Mouse (Mus musculus) right cerebral cortex, postnatal 4 days (tissue): ENCODE data around the gene Wwox.

Source experiments
- DNase-seq: peaks from one replicate; pipeline ENCODE4 v3.0.0-alpha.2; 2022

Gene Wwox

DNA sequence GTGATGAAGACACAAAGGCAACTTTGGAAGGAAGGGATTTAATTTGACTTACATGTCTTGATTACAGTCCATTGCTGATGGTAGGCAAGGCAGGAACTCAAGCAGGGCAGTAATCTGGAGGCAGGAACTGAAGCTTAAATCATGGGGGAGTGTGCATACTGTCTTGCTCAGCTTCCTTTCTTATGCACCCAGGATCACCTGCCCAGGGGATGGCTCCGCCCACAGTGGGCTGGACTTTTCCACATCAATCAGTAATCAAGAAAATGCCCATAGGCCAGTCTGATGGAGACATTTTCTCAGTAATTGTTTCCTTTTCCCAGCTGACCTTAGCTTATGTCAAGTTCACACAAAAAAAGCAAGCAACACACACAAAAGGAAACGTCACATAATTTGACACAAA, 237.5 kb downstream of the Wwox start:
- no peak for DNase-seq

DNA sequence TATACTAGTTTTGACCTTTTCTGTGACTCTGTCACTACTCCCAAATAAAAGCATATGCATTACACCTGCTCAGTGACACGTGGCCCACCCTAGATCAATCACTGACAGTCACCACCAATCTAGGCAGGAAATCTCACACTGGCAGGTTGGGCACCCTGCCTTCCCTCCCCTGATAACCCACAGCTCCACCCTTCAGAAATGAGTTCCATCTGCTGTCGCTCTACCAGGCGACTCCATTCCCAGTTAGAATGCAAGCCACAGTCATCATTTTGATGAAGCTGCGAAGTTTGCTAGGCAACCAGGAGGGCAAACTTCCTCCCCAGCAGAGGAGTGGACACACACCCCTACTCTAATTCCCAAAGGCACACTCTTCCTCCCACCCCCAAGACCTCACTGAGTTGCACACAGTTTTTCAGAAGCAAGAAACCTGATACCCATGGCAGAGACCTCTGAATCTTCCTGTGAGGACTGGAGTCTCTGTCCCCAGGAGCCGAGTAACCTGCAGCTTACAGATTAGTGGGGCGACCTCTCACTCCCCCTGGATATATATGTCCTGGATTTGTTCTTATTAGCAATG, 238.2 kb downstream of the Wwox start:
- no peak for DNase-seq

DNA sequence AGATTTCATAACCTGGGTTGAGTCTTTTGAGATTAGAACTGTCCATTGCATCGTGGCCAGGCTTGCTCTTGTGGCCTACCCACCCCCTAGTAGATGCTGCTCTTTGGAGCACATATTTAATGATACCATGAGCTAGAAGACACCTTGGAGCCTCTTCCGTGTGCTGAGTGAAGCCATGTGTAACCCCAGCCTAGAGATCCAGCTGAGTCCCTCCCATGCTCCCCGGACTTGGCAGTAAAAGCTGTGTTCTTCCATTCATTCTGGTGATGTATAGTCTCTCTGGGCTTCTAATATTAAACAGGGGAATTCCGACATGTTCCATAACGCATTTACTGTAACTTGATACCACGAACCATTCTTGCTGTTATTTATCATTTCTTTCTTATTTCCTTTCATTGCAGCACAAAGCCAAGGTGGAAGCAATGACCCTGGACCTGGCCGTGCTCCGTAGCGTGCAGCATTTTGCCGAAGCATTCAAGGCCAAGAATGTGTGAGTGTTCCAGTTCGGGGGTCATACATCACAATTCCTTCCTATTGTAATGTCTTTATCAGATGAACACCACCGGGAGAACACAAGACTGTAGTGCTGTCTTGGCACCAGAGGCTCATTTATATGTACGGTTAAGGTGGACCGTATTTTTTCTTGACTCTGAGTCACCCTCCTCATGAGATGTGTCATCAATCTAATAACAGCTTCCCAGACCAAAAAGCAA, 240.1 kb downstream of the Wwox start:
- no peak for DNase-seq

DNA sequence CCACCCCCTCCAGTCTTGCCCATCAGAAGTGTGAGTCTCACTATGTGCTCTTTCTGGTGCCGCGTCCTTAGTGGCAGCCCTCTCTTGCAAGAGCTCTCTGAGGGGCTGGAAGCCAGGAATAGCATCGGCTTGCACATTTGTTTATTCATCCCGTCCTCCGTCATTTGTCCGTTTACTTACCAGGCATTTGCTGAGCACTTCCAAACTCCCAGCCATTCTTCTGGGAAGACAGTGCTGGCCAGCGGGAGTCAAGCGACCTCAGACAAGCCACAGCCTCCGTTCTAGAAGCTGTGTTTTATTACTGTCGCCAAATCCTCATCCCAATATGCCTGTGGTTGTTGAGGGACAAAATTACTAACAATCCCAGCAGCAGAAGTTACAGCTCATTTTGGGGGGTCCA, 241.7 kb downstream of the Wwox start:
- DNase-seq: no peak

DNA sequence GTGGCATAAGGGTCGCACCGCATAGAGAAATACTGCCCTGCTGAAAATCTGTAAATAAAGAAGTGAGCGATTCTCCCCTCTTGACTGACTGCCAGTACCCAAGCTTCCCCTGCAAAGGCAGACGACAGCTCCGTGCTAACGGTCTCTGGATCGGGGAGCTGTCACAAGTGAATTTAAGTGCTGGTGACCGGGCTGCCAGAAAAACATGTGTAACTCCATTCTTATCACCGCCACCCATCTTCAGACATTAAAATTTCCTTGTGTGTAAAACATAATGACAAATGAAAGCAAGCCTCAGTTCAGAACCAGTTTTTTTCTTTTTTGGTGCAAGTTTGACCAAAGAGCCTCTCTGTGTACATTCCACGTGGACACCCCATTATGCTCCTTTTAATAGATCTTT, 242.7 kb downstream of the Wwox start:
- no peak for DNase-seq

DNA sequence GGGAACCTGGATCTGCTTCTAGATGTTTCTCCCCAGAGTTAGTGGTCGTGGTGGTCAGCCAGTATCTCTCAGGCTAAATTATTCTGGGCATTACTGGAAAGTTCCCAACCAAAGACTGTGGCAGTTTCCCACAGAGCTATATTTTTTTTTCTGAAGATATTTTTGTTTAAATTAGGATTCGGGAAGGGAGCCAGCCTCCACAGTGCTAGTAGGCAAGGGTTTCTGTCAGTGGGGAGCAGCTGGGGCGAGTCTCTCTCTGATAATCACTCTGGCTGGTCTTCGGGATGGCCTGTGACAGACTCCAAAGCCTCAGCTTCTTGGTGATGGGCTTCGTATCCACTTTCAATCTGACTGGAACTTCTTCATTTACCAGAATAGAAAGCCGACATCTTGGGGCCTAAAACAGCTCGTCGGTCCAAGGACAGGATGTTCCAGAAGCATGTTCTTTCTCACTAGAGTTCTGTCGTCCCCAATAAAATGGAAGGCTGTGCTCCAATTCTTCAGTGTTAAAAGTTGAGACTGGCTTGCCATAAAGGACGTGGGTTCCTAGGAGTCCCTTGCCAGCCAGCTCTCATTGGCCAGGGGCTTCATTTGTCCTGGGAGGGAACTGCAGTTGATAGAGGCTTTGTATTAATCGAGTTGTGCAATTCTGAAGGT, 244.7 kb downstream of the Wwox start:
- no peak for DNase-seq

DNA sequence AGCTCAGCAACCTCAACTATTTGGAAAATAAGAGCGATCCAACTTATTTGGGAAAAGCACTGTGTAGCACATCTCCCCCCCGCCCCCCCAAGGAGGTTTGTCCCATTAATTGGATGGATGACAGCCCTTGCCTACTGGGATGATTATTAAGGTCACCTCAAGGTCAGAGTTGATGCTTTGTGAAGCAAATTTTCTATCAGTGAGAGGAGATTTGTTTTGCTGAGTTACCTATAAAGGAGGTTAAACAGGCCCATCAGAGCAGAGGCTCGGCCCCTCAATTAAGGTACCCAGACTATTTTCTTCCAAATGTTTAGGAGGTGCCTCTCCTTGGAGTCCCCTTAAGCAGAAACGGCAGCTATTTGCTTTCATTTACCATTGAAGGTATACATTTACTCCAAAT, 247.0 kb downstream of the Wwox start:
- no peak for DNase-seq

DNA sequence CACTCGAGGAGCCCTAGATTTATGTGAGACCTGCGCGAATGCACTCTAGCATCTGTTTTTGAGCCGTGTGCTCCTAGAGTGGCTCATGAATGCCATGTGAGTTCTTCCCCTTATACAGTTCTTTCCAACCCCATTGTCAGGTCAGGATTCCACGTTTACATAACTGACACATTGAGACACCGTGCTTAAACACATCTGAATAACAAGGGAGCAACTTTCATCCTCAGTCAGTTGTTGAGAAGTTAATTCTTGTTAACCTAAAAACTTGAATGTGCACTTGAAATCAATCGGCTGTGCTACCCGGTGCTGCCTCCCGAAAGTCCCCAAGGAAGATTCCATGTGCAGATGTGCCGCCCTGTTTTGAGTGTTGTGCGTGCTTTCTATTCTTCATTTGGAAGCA, 249.3 kb downstream of the Wwox start:
- DNase-seq: no peak

DNA sequence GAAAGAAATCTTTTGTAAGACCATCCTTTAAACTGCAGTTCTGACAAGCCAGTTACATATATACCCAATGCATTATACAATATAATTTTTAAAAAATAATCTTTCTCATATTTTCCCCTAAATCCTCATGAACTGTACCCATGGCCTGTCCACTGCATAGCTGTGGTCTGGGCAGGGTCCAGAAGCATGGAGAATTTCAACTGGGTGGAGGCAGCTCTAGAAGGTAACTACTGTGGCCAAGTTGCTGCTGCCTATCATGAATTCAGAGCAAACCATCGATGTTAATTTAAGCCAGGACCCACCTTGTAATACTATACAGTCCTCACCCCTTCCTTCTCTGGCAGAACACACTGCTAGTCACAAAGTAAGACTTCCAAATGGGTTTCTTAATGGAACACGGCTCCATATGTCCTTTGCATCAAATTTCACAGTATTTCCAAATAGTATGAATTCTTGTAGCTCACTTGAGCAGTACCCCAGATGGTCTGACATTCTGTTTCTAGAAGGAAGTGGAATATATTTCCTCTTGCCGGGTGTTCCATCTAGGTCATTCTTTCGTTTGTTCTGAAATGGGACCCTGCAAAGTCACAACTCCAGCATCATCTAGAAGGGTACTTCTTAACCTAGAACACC, 255.2 kb downstream of the Wwox start:
- DNase-seq: no peak

DNA sequence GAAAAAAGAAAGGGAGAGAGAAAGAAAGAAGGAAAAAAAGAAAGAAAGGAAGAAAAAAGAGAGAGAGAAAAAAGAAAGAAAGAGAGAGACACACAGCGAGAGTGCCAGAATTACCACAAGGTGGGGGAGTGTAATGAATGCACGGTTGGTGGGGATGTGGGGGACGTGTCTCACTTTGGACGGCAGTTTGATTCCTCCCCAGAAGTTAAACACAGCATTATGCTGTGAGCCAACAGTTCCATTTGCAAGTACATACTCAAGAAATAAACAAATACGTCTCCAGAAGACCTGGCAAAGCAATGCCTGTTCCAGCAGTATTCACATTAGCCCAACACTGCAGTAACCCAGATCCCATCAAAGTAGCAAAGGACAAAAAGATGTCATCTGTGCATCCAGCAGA, 264.1 kb downstream of the Wwox start:
- no peak for DNase-seq

DNA sequence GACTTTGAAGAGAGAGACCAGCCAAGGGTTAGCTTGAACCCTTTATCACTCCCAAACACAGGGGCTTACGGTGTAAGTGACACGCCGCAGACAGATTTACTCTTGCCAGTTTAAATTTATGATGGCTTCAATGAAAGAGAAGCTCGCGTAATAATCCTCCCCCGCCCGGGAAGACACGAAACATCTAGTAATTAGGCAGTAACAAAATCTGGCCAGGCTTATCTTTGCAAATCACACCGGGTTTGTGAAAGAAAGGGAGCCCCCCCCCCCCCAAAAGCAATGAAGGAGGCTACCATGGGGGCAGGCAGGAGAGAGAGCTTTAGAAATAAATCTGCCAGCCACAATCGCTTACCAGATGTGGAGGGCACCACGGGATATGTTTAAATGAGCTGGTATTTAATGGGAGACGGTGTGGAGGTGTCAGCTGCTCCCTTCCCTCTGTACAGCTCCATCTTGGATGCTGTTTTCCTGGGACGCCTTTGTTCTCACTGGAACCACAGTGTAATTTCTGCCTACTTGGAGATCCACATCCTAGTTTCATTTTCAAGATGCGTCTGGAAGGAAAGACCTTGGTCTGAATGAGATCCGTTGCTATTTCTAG, 268.2 kb downstream of the Wwox start:
- DNase-seq: no peak

DNA sequence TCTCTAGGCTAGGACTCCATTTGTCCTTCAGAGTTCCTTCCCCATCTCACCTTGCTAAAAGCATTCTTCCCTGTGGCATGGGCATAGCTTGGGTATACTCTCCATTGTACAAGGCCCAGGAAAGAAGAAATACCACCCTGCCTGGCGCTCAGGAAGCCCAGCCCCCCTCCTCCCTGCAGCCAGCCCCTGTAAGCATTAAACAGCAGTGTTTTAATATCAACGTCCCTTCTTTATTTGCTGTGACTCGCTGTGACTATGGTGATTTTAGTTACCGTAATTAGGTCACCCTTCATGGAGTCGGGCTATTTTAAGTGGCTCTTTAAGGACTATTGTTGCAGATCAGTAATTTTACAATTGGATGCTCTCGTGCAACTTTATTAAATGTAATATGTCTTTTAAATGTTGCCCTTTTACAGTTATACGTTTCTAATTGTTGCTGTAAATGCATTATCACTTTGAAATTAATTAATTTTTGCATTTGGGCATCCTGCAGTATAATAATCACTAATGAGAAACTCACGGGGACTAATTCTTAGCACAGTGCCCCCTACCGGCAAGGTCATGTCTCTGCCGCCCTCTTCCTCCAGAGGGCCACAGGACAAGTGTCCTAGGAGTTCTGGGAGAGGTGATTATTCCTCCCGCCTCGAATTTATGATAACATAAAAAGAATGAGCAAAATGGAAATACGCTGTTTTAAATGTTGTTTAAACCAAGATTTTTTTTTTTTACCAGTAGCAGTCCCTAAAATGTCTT, 276.0 kb downstream of the Wwox start:
- DNase-seq: peak; percentile 16

DNA sequence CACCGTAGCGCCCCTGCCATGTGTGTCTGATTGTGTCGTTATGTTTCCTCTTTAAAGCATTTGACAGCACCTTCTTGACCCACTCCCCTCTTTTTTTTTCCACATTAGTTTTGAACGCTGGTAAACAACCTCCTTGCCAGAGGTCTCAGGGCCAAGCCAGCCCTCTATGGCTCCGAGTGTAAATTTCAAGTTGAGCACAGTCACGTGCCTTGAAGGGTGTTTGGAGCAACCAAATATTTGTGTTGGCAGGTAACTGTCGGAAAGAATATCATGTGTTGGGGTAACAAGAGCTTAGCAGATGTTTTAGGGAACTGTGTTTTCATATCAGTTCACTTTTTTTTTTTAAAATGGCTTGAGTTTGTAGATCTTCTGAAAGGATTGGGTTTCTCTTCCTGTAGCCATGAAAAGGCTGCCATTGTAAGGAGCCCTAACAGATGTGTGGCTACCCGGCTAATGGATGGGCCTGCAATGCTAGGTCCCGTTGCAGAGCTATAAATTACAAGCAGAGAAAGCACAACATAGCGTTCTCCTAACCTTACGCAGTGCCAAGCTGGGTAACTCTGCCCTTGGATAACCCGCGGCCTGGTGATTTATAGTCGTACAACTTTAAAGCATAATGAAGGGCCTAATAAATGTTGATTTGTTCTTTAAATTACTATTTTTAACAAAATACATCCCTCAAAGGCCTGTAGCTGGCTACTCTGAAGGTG, 277.2 kb downstream of the Wwox start:
- DNase-seq: no peak

DNA sequence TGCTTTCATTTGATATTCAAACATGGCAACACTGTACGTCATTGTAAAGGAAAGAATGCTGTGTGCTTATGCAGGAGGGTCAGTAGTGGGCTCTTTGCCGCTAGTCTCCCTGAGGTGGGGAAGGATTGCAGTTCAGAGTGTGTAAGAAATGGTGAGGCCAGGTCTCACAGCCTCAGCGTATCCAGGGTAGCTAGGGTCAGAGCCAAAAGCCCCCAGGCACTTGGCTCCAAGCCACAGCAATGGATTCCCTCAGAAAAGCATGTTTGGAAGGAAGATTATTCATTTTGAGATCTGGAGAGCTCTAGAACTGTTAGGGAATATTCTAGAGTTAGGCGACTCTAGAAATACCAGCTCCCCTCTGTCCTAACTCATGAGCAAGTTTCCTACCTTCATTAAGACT, 279.4 kb downstream of the Wwox start:
- DNase-seq: no peak

DNA sequence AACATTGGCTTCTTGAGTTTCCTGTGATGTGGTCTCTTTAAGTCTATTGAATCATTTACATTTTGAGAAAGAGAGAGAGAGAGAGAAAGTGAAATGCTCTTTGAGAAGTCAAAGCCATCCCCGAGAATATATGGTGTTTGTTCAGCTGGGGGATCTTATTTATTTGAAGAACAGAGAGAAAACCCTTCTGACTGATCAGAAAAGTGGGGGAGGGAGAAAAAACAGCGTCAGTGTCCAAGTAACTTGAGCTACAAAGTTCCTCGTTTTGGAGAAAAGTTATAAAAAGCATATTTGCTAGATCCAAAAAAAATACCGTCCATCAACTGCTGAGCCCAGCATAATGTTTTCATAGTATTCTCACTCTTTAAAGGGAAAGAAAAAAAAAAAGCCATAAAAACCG, 283.2 kb downstream of the Wwox start:
- DNase-seq: no peak

DNA sequence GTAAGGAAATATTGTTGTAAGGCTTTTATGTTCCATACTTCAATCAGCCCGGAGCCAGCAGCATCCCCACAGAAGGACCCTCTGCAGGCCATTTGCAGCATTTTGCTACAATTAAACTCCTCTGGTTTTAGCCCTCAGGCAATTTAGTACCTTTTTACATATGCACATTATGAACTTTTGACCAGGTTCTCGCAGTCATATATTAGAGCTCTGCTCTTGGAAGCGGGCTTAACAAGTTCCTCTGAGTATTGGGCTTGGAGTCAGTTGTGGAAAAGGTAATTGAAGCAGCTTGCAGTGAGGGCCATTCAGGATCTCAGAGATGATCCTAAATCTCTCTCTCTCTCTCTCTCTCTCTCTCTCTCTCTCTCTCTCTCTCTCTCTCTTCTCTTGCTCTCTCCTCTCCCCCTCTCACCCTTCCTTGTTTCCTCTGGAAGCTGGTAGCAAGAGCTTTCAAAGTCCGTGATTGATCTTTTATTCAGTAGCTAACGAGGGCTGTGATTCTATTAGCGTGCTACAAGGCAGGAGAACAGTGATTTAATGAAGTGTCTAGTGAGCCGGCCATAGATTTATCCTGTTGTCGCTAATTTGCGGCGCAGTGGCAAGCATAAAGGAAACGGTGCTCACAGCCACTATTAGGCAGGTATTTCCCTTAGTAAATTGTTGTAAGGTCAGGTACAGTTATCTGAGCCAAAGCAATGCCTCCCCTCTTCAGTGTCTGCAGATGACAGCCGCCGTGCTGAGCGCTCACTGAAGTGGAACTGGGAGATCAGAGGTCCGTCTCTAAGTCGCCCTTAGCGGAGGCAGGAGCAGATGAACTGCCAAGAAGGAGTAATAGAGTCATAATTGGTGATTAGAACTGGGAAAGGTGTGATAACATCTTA, 292.0 kb downstream of the Wwox start:
- no peak for DNase-seq

DNA sequence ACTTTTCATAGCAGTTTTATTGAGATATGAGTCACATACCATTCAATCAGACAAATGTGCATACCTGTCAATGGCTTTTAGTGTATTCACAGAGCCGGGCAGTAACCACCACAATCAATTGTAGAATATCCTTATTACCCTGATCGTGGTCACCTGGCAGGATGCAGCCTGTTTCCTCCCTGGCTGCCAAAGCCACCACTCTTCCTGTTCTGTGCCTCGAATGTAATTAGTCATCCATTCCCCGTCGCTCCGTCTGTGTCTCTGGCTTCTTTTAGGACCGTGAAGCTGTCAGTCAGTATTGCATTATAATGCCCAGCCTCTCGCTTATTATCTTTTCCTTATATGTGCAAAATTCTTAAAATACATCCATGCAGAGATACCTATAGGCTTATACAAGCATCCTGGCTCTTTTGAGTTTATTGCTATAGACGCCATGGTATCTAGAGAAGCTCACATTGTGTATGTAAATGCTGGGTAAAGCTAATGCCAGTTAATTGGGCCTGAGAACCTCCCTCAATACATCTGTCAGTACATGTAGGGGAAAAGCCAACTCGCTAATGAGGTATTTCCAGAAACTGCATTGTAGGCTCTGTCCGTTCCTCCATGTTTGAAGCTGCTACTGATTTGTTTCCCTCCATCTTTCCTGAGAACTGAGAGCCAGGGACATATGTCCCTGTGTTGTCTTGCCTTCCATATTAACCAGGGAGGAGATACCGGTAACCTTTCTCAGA, 303.9 kb downstream of the Wwox start:
- no peak for DNase-seq

DNA sequence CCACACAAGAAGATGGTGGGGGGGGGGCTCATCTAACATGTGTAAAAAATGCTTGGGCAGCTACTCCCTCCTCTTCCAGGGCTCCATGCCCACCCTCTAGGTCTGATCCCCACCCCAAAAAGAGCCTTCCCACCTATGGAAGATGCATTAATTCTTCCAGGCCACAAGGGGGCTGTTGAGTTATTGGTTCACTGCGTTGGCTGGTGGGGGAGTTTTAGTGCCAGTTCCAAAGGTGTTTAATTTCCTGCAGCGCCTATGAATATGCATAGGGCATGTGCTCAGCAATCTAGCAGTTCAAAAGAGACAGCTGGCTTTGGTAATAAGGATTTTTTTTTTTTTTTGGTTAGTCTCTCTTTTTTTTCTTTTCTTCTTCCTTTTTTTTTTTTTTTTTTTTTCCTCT, 306.9 kb downstream of the Wwox start:
- no peak for DNase-seq

DNA sequence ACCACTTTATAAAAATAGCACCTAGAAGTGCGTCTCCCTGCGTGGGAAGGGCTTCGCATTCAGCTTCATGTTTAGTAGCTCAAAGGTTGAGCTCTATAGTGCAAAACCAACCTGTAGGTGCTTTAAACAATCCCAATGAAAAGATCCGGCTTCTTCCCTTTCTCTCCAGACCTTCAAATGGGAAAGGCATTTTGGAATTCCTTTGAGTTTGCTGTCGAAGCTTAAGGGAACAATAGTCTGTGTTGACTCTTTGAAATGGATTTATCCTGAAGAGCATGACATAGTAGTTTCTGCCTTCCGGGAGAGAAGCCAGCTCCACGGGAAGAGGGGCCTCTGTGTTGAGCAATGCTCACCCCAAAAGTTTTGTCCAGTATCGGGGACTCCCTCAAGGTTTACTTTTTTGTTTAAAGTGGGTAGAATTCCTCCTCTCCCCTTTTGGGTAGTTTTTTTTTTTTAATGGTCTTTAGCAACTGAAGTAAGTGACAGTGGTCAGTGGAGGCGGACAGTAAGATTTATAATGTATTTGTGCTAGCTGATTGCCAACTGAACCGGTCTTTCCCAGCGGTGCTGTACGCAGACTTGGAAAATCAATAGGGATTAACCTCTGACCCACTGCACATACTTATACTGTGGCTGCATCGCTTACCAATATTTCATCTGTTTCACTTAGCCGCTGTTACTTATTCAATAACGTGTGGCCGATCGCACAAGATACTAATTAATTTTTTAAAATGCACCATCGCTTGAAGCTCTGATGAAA, 312.1 kb downstream of the Wwox start:
- no peak for DNase-seq

DNA sequence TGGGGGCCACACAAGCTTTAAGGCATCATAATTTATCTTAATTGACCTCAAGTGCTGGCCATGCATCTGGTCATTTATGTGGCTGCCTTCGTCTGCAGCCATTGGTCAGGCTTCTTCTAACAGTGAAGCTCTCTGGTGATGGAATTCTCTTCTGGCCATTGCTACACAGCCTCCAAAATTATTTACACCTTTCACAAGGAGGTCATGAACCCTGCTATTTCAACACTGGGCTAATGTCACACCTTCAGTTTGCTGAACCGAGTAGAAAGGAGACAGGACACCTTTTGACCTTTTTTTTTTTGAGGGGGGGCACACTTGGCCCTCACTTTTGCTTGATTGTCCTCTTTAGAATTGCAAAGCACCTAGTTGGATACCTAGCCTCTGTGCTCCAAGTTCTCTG, 320.2 kb downstream of the Wwox start:
- no peak for DNase-seq
